Mouse (Mus musculus): Measurements from ENCODE around the gene Capn1.

DNA sequence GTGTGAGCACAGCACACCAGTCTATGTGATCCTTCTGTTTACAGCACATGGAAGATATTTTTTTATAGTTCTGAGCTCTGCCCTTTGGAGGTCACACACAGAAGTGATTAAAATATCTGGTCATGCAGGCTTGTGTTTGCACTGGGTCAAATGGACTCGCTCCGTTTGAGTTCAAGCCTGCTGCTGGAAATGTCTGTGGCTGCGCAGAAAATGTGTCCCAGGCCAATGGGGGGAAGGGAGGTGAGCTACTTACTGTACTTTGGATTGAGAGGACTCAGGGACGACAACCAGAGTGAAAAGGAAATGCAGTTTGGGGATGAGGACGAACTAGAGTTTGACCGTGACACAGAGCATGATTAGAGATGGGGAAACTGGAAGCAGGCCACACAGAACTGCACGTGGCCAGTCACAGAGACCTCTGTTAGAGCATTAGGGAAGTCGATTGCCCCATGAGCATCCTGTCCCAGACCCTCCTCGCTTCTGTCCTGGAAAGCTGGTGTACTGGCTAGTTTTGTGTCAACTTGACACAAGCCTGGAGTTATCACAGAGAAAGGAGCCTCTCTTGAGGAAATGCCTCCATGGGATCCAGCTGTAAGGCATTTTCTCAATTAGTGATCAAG lies 20.4 kb upstream of the Capn1 start:
- TF ChIP-seq TCF12 (IDR thresholded peaks at IDR 0.05; ENCODE audit: insufficient read depth, poor library complexity, severe bottlenecking), result no peak
- no peak for TF ChIP-seq POLR2A (IDR thresholded peaks at IDR 0.05; ENCODE audit: insufficient read length, low read depth)
- no peak for TF ChIP-seq USF1 (IDR thresholded peaks at IDR 0.05; ENCODE audit: low read depth)
- TF ChIP-seq E2F4 (IDR thresholded peaks at IDR 0.05; ENCODE audit: insufficient read depth), result no peak
- TF ChIP-seq CEBPB (IDR thresholded peaks at IDR 0.05; ENCODE audit: insufficient read depth, poor library complexity, severe bottlenecking), result no peak

All from myocyte (in vitro differentiated cells).